ENCODE assay signal across 15 mouse cellular contexts in genomic region chr13:105051432-105051831, GRCm38 (mm10). TPM values are rescaled to one million over a fixed set of nuclear protein-coding genes. Genes with fewer than 3 reads are reported as not detected.
DNase-seq lines count a peak whose midpoint lies in the region; ATAC-seq lines count a peak whose summit lies in the region.
"Had no signal": no experiment of that assay in that cellular context is flagged by ENCODE, and none has a peak within 500 bp of the region (broad histone marks: within the 10 kb centered on the region; RNA-seq: fewer than 3 reads in every experiment).

No protein-coding gene starts in this region.

- H3K27me3 ChIP-seq in kidney, embryonic 16.5 days (ENCODE audit: insufficient read depth, low read length): peaks cover 29% of the 10 kb centered on the region
- H3K27me3 ChIP-seq in midbrain, embryonic 14.5 days (ENCODE audit: control insufficient read depth, insufficient read depth, low read length): no peaks in the 10 kb centered on the region
- H3K27me3 ChIP-seq in midbrain, embryonic 13.5 days: peaks cover 12% of the 10 kb centered on the region

- no peaks in the 10 kb centered on the region for H3K36me3 ChIP-seq in kidney, embryonic 16.5 days (ENCODE audit: insufficient read depth, low read length)
- H3K36me3 ChIP-seq in midbrain, embryonic 14.5 days (ENCODE audit: control insufficient read depth, insufficient read depth, low read length): no peaks in the 10 kb centered on the region
- no peaks in the 10 kb centered on the region for H3K36me3 ChIP-seq in midbrain, embryonic 13.5 days
- H3K36me3 ChIP-seq: limb, embryonic 12.5 days had no signal

- no peaks in the 10 kb centered on the region for H3K9me3 ChIP-seq in kidney, embryonic 16.5 days (ENCODE audit: low read length)
- H3K9me3 ChIP-seq in midbrain, embryonic 14.5 days (ENCODE audit: control insufficient read depth, low read length): no peaks in the 10 kb centered on the region
- H3K9me3 ChIP-seq in midbrain, embryonic 13.5 days: no peaks in the 10 kb centered on the region
- H3K9me3 ChIP-seq: limb, embryonic 12.5 days; megakaryocyte, embryonic 14.5 days had no signal

- peaks cover 6% of the 10 kb centered on the region; the same call in 1 of the 2 replicates for H3K4me1 ChIP-seq in kidney, embryonic 16.5 days (ENCODE audit: insufficient read depth, low read length)
- peaks cover 14% of the 10 kb centered on the region for H3K4me1 ChIP-seq in midbrain, embryonic 14.5 days (ENCODE audit: control insufficient read depth, insufficient read depth, low read length)
- H3K4me1 ChIP-seq in midbrain, embryonic 13.5 days (replicated peaks): peaks cover 17% of the 10 kb centered on the region

- no peak overlapping the region for H3K9ac ChIP-seq in kidney, embryonic 16.5 days (replicated peaks; ENCODE audit: low read length)
- H3K9ac ChIP-seq in midbrain, embryonic 14.5 days (replicated peaks; ENCODE audit: low read length): no peak overlapping the region
- no peak overlapping the region for H3K9ac ChIP-seq in midbrain, embryonic 13.5 days (replicated peaks)
- H3K9ac ChIP-seq: limb, embryonic 12.5 days had no signal

- DNase-seq in heart, adult 11 months: peak; percentile 83
- no peak for DNase-seq in heart, adult 8-10 months (ENCODE audit: low spot score)
- DNase-seq in kidney, adult 9 months: no peak
- peak; percentile 14 for DNase-seq in midbrain, embryonic 14.5 days
- peak; percentile 67 to 68 for DNase-seq in right cerebral cortex, postnatal 10 days (ENCODE audit: low spot score in 2 of 2)
- no peak for DNase-seq in thymus, postnatal 14 days
- DNase-seq: lung, adult 2 months had no signal

- WGBS in kidney, embryonic 16.5 days: 42% methylated on average over 6 of the region's 6 CpGs
- 50% methylated on average over 6 of the region's 6 CpGs for WGBS in midbrain, embryonic 14.5 days
- 51% methylated on average over 6 of the region's 6 CpGs for WGBS in midbrain, embryonic 13.5 days

- ATAC-seq in kidney, embryonic 16.5 days (ENCODE audit: low FRiP score, low TSS enrichment): no peak
- ATAC-seq in midbrain, embryonic 14.5 days (ENCODE audit: low FRiP score, low TSS enrichment): no peak
- ATAC-seq in midbrain, embryonic 13.5 days: no peak

- H3K27ac ChIP-seq in kidney, embryonic 16.5 days (ENCODE audit: low read length): no peak overlapping the region
- no peak overlapping the region for H3K27ac ChIP-seq in midbrain, embryonic 14.5 days (replicated peaks; ENCODE audit: low read depth, low read length)
- no peak overlapping the region for H3K27ac ChIP-seq in midbrain, embryonic 13.5 days
- H3K27ac ChIP-seq: kidney, postnatal 0 days; limb, embryonic 12.5 days; stomach, postnatal 0 days had no signal

- H3K4me2 ChIP-seq in kidney, embryonic 16.5 days (replicated peaks; ENCODE audit: low read depth, low read length): peak overlapping the region; percentile 18; the same call in 1 of the 2 replicates
- no peak overlapping the region for H3K4me2 ChIP-seq in midbrain, embryonic 14.5 days (ENCODE audit: low read length)
- H3K4me2 ChIP-seq in midbrain, embryonic 13.5 days (replicated peaks): no peak overlapping the region
- H3K4me2 ChIP-seq: limb, embryonic 12.5 days had no signal

- H3K4me3 ChIP-seq in kidney, embryonic 16.5 days (ENCODE audit: low read length): no peak overlapping the region
- H3K4me3 ChIP-seq in midbrain, embryonic 14.5 days (replicated peaks; ENCODE audit: low read depth, low read length): no peak overlapping the region
- H3K4me3 ChIP-seq in midbrain, embryonic 13.5 days (replicated peaks): no peak overlapping the region
- H3K4me3 ChIP-seq: limb, embryonic 12.5 days; megakaryocyte, embryonic 14.5 days had no signal

RNA-seq across cellular contexts. Expression of gene Rgs7bp, which starts 3.3 kb away (rescaled TPM):
- 1 to 10 TPM; 5.1 to 6.3 (median 5.9) TPM for total RNA-seq in heart, adult 8-10 months (2022)
- polyA plus RNA-seq in kidney, embryonic 16.5 days (2015; fragmentation: Nextera tagmentation; extraction: Ambion mirVana): 2.0 and 2.5 TPM in 2 replicates
- polyA plus RNA-seq in midbrain, embryonic 14.5 days (2014; fragmentation: Nextera tagmentation; extraction: Ambion mirVana): 3.7 and 5.0 TPM in 2 replicates
- 2.2 and 2.3 TPM in 2 replicates for polyA plus RNA-seq in midbrain, embryonic 13.5 days (2015; fragmentation: Nextera tagmentation; extraction: Ambion mirVana)

RNA-seq across cellular contexts. Expression of gene 4933425L06Rik, which starts 30.5 kb away (rescaled TPM):
- not detected for total RNA-seq in heart, adult 8-10 months (2022)
- polyA plus RNA-seq in kidney, embryonic 16.5 days (2015; fragmentation: Nextera tagmentation; extraction: Ambion mirVana): not detected in 2 replicates
- polyA plus RNA-seq in midbrain, embryonic 14.5 days (2014; fragmentation: Nextera tagmentation; extraction: Ambion mirVana): not detected in 2 replicates
- polyA plus RNA-seq in midbrain, embryonic 13.5 days (2015; fragmentation: Nextera tagmentation; extraction: Ambion mirVana): not detected in 2 replicates
- total RNA-seq: common myeloid progenitor, adult 5-6 weeks had no signal
- polyA plus RNA-seq: kidney, postnatal 0 days; limb, embryonic 12.5 days; lung, adult 2 months; neural tube, embryonic 11.5 days; stomach, postnatal 0 days had no signal

Comparison
In these comparisons a context has a peak if more than half of its experiments do, and no peak if none do; other contexts are left out.
1. DNase-seq: peak in heart, adult 11 months (single experiment), midbrain, embryonic 14.5 days (single experiment) and right cerebral cortex, postnatal 10 days (2 of 2); none in heart, adult 8-10 months (single experiment), kidney, adult 9 months (single experiment) and thymus, postnatal 14 days (single experiment).